10 mouse cellular contexts compared by ENCODE assay signal in genomic region chr2:142437606-142438461, GRCm38 (mm10).
DNase-seq lines count a peak whose midpoint lies in the region; ATAC-seq lines count a peak whose summit lies in the region.
"Had no signal": no experiment of that assay in that cellular context is flagged by ENCODE, and none has a peak within 500 bp of the region (broad histone marks: within the 10 kb centered on the region; RNA-seq: fewer than 3 reads in every experiment).

No protein-coding gene starts in this region.

- WGBS in neural tube, embryonic 12.5 days, result 81% methylated on average over 6 of the region's 6 CpGs
- 76% methylated on average over 6 of the region's 6 CpGs for WGBS in heart, embryonic 15.5 days

- no peak overlapping the region for H3K4me2 ChIP-seq in neural tube, embryonic 12.5 days (replicated peaks)
- H3K4me2 ChIP-seq in heart, embryonic 15.5 days, result no peak overlapping the region
- H3K4me2 ChIP-seq: lung, embryonic 14.5 days had no signal

- peak; percentile 21; the same call in 1 of the 2 replicates for ATAC-seq in neural tube, embryonic 12.5 days (ENCODE audit: low FRiP score, low read depth)
- ATAC-seq in heart, embryonic 15.5 days (replicated peaks; ENCODE audit: insufficient number of reproducible peaks, insufficient read depth, low FRiP score, low read depth), result peak; percentile 31; the same call in 1 of the 2 replicates
- no peak for ATAC-seq in erythroblast, adult 5-6 weeks (replicated peaks; ENCODE audit: low FRiP score, poor library complexity, severe bottlenecking)

- H3K9me3 ChIP-seq in neural tube, embryonic 12.5 days, result no peaks in the 10 kb centered on the region
- H3K9me3 ChIP-seq in heart, embryonic 15.5 days (replicated peaks), result no peaks in the 10 kb centered on the region; the same call in 1 of the 2 replicates

- DNase-seq in neural tube, embryonic 10.5 days (ENCODE audit: extremely low spot score, low spot score), result no peak
- DNase-seq in cerebellum, postnatal 4 days (ENCODE audit: low spot score in 2 of 2), result peak; percentile 53 to 87
- peak; percentile 25 to 56 for DNase-seq in left cerebral cortex, adult 9 months (ENCODE audit: low spot score in 2 of 2)
- peak; percentile 47 for DNase-seq in retina, embryonic 14.5 days (ENCODE audit: low spot score)
- no peak for DNase-seq in spleen, postnatal 10 days (ENCODE audit: low spot score in 2 of 2)
- DNase-seq: lung, embryonic 14.5 days had no signal

- no peaks in the 10 kb centered on the region for H3K36me3 ChIP-seq in neural tube, embryonic 12.5 days
- no peaks in the 10 kb centered on the region for H3K36me3 ChIP-seq in heart, embryonic 15.5 days

- H3K27ac ChIP-seq in neural tube, embryonic 12.5 days, result no peak overlapping the region
- no peak overlapping the region for H3K27ac ChIP-seq in heart, embryonic 15.5 days

- no peak overlapping the region for H3K4me3 ChIP-seq in neural tube, embryonic 12.5 days
- no peak overlapping the region for H3K4me3 ChIP-seq in heart, embryonic 15.5 days
- H3K4me3 ChIP-seq: erythroblast, embryonic 14.5 days had no signal

- no peak overlapping the region for H3K9ac ChIP-seq in neural tube, embryonic 12.5 days
- no peak overlapping the region for H3K9ac ChIP-seq in heart, embryonic 15.5 days
- H3K9ac ChIP-seq: lung, embryonic 14.5 days had no signal

- no peaks in the 10 kb centered on the region for H3K4me1 ChIP-seq in neural tube, embryonic 12.5 days
- H3K4me1 ChIP-seq in heart, embryonic 15.5 days (replicated peaks), result no peaks in the 10 kb centered on the region

- H3K27me3 ChIP-seq in neural tube, embryonic 12.5 days (replicated peaks), result no peaks in the 10 kb centered on the region
- H3K27me3 ChIP-seq in heart, embryonic 15.5 days, result no peaks in the 10 kb centered on the region

Comparison
In these comparisons a context has a peak if more than half of its experiments do, and no peak if none do; other contexts are left out.
1. DNase-seq: peak in cerebellum, postnatal 4 days (2 of 2), left cerebral cortex, adult 9 months (2 of 2) and retina, embryonic 14.5 days (single experiment); none in neural tube, embryonic 10.5 days (single experiment) and spleen, postnatal 10 days (0 of 2).